Mouse (Mus musculus): ENCODE measurements around the gene Gm13272. TPM values are rescaled to one million over a fixed set of nuclear protein-coding genes. Genes with fewer than 3 reads are reported as not detected.
"Not testable (repeated sequence)": the region's sequence is repeated elsewhere in the genome, so short reads cannot be mapped to it uniquely, and the experiment has no call there.

Gm13272 gene
- not detected in 2 replicates for polyA plus RNA-seq (2016; fragmentation: Nextera tagmentation; extraction: Ambion mirVana)

DNA sequence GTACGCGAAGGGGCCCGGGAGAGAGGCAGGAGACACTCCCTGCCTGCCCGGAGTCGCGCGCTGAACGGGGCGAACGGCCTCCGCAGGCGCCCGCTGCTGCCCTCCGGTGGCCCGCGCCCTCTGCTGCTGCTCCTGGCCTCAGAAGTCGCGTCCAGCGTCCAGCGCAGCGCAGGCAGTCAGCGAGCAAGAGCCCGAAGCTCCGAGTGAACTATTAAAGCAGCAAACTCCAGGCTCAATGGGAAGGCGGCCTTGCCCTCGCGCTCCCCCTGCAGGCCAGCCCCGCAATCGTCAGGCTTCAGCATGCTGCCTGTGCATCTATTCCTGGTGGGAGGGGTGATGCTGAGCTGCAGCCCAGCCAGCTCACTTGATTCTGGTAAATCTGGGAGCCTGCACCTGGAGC, at the start of gene Gm13272:
Gene Gm13272, plus strand, starts transcription at position 301 of the 400 bp plus-strand sequence.
- not testable (repeated sequence) for H3K4me1 ChIP-seq; H3K9ac ChIP-seq; H3K9me3 ChIP-seq; H3K36me3 ChIP-seq; ATAC-seq (ENCODE audit: insufficient number of reproducible peaks, insufficient read depth, low FRiP score, low TSS enrichment); H3K27me3 ChIP-seq; H3K4me3 ChIP-seq; H3K27ac ChIP-seq; H3K4me2 ChIP-seq (replicated peaks)
- WGBS, result no CpG with 5 or more reads among the region's 29 CpGs

DNA sequence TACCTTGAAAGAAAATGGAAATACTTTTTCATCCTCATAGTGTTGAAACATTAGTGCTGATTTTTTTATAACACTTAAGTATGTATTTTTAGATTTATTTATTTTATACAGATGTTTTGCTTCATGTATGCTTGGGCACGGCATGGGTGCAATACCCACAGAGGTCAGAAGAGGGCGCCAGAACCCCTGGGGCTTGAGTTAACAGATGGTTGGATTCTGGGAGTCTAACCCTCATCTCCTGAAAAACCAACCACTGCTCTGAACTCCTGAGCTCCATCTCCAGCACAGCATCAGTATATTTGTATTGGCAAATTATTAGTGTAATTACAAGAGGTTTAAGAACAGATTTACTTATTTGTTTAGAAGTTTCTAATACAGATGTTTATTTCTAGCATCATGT, 41.2 kb upstream of the Gm13272 start:
- H3K4me1 ChIP-seq, result no peaks in the 10 kb centered on the region
- no peak overlapping the region for H3K27ac ChIP-seq
- H3K9me3 ChIP-seq, result no peaks in the 10 kb centered on the region
- H3K9ac ChIP-seq, result no peak overlapping the region
- H3K4me2 ChIP-seq (replicated peaks), result no peak overlapping the region
- no peak overlapping the region for H3K4me3 ChIP-seq
- no peaks in the 10 kb centered on the region for H3K27me3 ChIP-seq
- WGBS, result 2% methylated on average over 2 of the region's 2 CpGs
- no peak for ATAC-seq (ENCODE audit: insufficient number of reproducible peaks, insufficient read depth, low FRiP score, low TSS enrichment)
- H3K36me3 ChIP-seq, result no peaks in the 10 kb centered on the region

DNA sequence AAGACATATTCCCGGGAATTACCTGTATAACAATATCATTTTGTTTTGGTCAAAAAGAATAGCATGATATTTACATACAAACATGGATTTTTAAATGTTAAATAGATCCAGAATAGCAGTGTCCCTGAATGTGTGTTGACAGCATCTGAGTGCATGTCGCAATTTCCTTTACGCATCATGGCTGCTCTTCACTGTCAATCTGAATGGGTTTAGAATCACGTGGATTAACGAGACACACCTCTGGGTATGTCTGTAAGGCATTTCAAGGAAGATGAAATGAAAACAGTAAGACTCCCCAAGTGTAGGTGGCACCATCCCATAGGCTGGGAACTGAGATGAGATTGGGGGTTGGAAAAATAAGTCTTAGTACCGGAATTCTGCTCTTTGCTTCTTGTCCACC, 40.6 kb upstream of the Gm13272 start:
- Histone ChIP-seq H3K4me1 (no peaks in the 10 kb centered on the region), H3K36me3 (no peaks in the 10 kb centered on the region), H3K27me3 (no peaks in the 10 kb centered on the region), H3K9ac (no peak overlapping the region), H3K4me3 (no peak overlapping the region), H3K4me2 (replicated peaks) (no peak overlapping the region), H3K27ac (no peak overlapping the region), H3K9me3 (no peaks in the 10 kb centered on the region)
- no peak for ATAC-seq (ENCODE audit: insufficient number of reproducible peaks, insufficient read depth, low FRiP score, low TSS enrichment)
- 86% methylated on average over 6 of the region's 6 CpGs for WGBS

DNA sequence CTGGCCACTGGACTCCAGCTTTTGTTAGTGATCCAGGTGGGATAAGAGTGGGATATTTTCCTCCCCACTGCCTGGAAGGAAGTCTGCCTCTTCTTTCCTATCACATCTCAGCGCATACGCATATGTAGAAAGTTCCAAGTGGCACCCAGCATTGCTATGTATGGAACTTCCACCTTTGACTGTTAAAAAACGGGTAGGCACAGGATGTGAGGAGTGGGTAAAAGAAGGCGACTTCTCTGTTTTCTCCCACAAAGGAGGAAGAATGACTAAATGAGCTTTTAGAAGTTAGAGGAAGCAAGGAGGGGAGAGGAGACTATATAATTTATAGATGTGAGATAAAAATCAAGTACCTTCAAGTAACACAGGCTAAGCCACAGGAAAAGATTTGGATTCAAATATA, 38.2 kb upstream of the Gm13272 start:
- ATAC-seq (ENCODE audit: insufficient number of reproducible peaks, insufficient read depth, low FRiP score, low TSS enrichment), result no peak
- no peaks in the 10 kb centered on the region for H3K4me1 ChIP-seq
- H3K4me2 ChIP-seq (replicated peaks), result no peak overlapping the region
- H3K9ac ChIP-seq, result no peak overlapping the region
- no peaks in the 10 kb centered on the region for H3K36me3 ChIP-seq
- 89% methylated on average over 4 of the region's 4 CpGs for WGBS
- no peaks in the 10 kb centered on the region for H3K9me3 ChIP-seq
- no peaks in the 10 kb centered on the region for H3K27me3 ChIP-seq
- H3K4me3 ChIP-seq, result no peak overlapping the region
- H3K27ac ChIP-seq, result no peak overlapping the region

DNA sequence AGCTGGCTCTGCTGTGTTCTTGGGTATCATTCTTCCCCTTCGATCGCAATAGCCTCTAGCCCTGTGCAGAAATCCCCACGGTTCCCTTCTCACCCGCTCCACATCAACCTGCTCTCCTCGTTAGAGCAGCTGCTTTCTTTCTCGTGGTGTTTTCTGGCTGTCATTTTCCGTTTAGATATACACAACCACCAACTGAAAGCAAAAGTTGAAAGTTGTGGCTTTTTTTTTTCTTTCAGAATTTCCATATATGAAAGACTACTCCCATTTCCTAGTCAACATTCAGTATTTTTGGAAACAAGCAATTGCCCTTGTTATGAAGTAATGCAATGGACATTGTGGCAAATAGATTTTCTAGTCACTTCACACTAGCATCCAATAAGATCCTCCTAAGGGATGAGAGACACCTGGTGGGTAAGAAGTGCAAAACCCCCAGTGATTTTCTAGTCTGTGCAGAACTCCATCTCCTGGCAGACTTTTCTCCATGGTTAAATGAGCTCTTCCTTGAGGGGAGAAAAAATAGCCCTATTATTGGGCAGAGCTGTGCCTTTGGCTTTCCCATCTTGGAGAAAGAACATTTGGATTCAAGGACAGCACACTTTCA, 36.8 kb upstream of the Gm13272 start:
- Histone ChIP-seq H3K36me3 (no peaks in the 10 kb centered on the region), H3K9ac (no peak overlapping the region), H3K4me2 (replicated peaks) (no peak overlapping the region), H3K27ac (no peak overlapping the region), H3K9me3 (no peaks in the 10 kb centered on the region), H3K27me3 (no peaks in the 10 kb centered on the region), H3K4me1 (no peaks in the 10 kb centered on the region), H3K4me3 (no peak overlapping the region)
- no peak for ATAC-seq (ENCODE audit: insufficient number of reproducible peaks, insufficient read depth, low FRiP score, low TSS enrichment)
- WGBS, result 73% methylated on average over 7 of the region's 7 CpGs

DNA sequence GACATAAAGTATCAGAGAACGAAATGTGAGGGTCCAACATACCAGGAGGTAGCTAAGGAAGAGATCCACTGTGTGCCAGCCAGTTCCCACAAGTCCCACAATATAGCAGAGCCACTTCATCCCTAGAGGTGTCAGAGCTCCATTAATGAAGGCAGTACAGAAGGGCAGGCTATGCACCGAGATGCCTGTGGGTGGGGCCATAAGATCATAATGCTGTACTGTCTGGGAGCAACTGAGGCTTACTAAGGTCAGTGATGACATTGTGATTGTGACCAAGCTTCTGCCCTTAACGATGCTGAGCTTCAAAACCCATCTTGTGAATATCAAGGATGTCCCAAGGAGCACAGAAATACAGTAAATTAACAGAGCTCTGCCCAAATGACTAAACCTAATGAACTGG, 35.4 kb upstream of the Gm13272 start:
- Histone ChIP-seq H3K4me2 (replicated peaks) (no peak overlapping the region), H3K36me3 (no peaks in the 10 kb centered on the region), H3K4me1 (no peaks in the 10 kb centered on the region), H3K9ac (no peak overlapping the region), H3K4me3 (no peak overlapping the region), H3K27me3 (no peaks in the 10 kb centered on the region), H3K27ac (no peak overlapping the region), H3K9me3 (no peaks in the 10 kb centered on the region)
- WGBS, result 72% methylated on average over 3 of the region's 3 CpGs
- no peak for ATAC-seq (ENCODE audit: insufficient number of reproducible peaks, insufficient read depth, low FRiP score, low TSS enrichment)

DNA sequence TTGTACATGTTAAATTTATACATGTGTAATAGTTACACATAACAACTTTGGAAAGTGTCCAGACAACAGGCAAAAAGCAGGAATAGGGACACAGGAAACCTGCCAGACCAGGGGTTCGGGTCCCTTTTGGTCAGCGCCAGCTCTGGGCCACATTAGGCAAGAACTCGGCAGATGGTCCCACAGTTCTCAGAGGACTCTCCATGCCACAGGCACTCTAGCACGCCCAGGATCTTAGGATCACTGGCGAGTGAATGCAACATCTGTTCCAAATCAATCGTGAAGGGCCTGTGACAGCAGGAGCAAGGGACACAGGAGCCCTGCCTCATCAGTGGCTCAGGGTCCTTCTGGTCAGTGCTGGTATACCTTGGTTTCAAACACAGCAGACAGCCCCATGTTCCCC, 29.7 kb upstream of the Gm13272 start:
- no peak for ATAC-seq (ENCODE audit: insufficient number of reproducible peaks, insufficient read depth, low FRiP score, low TSS enrichment)
- Histone ChIP-seq H3K4me1 (no peaks in the 10 kb centered on the region), H3K4me3 (no peak overlapping the region), H3K27me3 (no peaks in the 10 kb centered on the region), H3K9me3 (no peaks in the 10 kb centered on the region), H3K36me3 (no peaks in the 10 kb centered on the region), H3K9ac (no peak overlapping the region), H3K4me2 (replicated peaks) (no peak overlapping the region), H3K27ac (no peak overlapping the region)
- 35% methylated on average over 6 of the region's 6 CpGs for WGBS

DNA sequence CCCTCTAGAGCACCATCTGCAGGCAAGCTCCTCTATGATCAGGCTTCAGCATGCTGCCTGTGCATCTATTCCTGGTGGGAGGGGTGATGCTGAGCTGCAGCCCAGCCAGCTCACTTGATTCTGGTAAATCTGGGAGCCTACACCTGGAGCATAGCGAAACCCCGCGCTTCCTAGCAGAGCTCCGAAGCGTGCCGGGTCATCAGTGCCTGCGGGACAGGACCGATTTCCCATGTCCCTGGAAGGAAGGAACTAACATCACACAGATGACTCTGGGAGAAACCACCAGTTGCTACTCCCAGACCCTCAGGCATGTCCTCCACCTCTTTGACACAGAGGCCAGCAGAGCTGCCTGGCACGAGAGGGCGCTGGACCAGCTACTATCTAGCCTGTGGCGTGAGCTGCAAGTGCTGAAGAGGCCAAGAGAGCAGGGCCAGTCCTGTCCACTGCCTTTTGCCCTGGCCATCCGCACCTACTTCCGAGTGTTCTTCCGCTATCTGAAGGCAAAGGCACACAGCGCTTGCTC, 24.8 kb upstream of the Gm13272 start, which contains the start of gene Gm13271:
Gene Gm13271, plus strand, starts transcription at position 51 of the 523 bp plus-strand sequence.
- H3K9ac ChIP-seq; H3K27ac ChIP-seq; H3K4me1 ChIP-seq; H3K4me3 ChIP-seq; H3K27me3 ChIP-seq; H3K36me3 ChIP-seq; H3K4me2 ChIP-seq (replicated peaks); ATAC-seq (ENCODE audit: insufficient number of reproducible peaks, insufficient read depth, low FRiP score, low TSS enrichment); H3K9me3 ChIP-seq: not testable (repeated sequence)
- 75% methylated on average over 15 of the region's 15 CpGs for WGBS

DNA sequence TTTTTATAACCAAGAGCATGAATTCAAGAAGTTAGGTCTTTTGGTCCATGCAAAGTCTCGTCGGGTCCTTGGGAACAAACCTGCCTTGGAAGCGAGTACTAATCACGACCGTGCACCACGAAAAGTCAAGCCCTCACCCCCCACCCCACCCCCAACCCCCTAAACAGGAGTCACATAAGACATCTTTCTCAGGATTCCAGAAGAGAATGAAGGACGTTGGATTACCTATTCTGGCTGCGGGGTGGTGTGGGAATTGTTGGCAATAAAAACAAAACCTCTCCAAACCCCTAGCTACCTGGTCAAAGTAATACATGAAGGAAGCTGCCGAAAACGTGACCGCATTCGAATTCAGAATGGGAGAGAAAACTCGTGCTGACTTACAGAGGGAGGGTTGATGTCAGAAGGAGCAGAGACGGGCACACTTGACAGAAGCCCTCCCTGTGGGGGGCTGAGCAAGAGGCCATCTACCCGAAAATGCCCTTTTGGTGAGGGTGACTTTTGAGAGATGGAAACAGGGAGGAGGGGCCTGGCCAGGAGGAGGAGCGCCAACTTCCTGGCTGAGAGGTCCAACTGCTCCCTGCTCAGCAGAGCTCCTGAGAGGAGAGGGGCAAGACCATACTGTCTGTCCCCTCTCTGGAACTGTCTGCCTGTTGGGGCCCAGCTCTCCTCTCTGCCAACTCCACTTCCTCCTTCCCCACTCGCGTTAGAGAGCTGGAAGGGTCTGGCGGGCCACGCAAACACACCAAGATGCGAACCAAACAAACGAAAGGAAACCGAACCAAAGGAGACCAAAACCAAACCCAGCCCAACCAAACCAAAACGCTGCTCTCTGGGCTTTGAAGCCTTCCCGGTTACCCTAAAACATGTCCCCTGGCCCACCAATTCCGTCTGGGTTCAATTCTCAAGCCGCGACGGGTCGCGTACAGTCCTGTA, 22.8 kb upstream of the Gm13272 start:
- peak overlapping the region; percentile 43 for H3K4me3 ChIP-seq
- not testable (repeated sequence) for H3K27me3 ChIP-seq; H3K9me3 ChIP-seq; H3K4me1 ChIP-seq; ATAC-seq (ENCODE audit: insufficient number of reproducible peaks, insufficient read depth, low FRiP score, low TSS enrichment); H3K36me3 ChIP-seq
- peak overlapping the region; percentile 48; the same call in 1 of the 2 replicates for H3K9ac ChIP-seq
- peak overlapping the region; percentile 64 for H3K4me2 ChIP-seq (replicated peaks)
- 13% methylated on average over 28 of the region's 31 CpGs for WGBS
- peak overlapping the region; percentile 91 for H3K27ac ChIP-seq

DNA sequence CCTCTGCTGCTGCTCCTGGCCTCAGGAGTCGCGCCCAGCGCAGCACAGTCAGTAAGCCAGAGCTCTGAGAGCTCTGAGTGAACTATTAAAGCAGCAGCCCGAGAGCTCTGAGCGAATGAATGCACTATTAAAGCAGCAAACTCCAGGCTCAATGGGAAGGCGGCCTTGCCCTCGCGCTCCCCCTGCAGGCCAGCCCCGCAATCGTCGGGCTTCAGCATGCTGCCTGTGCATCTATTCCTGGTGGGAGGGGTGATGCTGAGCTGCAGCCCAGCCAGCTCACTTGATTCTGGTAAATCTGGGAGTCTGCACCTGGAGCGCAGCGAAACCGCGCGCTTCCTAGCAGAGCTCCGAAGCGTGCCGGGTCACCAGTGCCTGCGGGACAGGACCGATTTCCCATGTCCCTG, 22.0 kb upstream of the Gm13272 start:
- not testable (repeated sequence) for H3K36me3 ChIP-seq, H3K4me1 ChIP-seq, H3K9me3 ChIP-seq, H3K27me3 ChIP-seq
- Histone ChIP-seq H3K27ac (peak overlapping the region; percentile 91), H3K4me3 (peak overlapping the region; percentile 43), H3K9ac (peak overlapping the region; percentile 48; the same call in 1 of the 2 replicates), H3K4me2 (replicated peaks) (peak overlapping the region; percentile 64)
- ATAC-seq (ENCODE audit: insufficient number of reproducible peaks, insufficient read depth, low FRiP score, low TSS enrichment), result peak; percentile 100
- WGBS, result 0% methylated on average over 19 of the region's 21 CpGs

DNA sequence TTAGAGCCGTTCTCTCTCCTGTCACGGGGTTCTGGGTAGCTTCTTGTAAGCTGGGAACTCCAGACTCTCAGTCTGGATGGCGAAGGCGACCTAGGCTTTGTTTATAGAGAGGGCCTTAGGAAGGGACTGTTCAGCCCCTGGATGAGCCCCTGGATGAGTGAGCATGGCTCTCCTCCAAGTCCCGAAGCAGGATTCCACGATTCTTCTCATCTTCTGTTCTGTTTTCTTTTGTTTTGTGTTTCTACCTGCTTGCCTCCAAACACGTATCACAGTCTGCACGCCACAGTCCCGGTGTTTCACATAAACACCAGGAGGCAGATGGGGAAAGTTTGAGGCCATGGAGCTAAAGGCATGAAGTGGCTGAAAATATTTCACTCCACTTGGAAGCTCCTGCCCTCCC, 20.9 kb upstream of the Gm13272 start:
- H3K27me3 ChIP-seq; H3K4me2 ChIP-seq (replicated peaks); H3K36me3 ChIP-seq; H3K9me3 ChIP-seq; H3K4me1 ChIP-seq; H3K9ac ChIP-seq; H3K4me3 ChIP-seq; H3K27ac ChIP-seq; ATAC-seq (ENCODE audit: insufficient number of reproducible peaks, insufficient read depth, low FRiP score, low TSS enrichment): not testable (repeated sequence)
- 87% methylated on average over 9 of the region's 9 CpGs for WGBS
